Mouse (Mus musculus): ENCODE data around the gene Gm11634. TPM values are rescaled to one million over a fixed set of nuclear protein-coding genes. Genes with fewer than 3 reads are reported as not detected.
"Not testable (repeated sequence)": the region's sequence is repeated elsewhere in the genome, so short reads cannot be mapped to it uniquely, and the experiment has no call there.

Gm11634 gene
- total and polyA plus RNA-seq, 2 experiments from 2014 or later = not detected

DNA sequence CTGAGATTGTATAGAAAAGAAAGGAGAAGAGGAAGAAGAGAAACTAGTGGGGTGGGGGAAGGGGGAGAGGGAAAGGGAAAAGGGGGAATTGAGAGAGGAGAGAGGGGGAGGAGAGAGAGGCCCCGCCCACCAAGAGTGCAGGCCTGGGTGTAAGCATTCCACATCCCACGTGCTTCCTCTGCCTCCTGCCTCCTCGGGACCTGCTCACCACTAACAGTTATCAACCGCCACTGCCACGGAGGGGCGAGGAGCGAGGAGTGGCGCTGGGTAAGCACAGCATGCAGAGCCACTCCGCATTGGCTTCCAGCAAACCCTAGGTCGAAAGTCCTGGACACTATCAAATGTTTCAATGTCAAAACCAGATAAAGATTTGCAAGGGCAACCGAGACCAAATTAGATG is 11.4 kb upstream of the Gm11634 start:
- DNase-seq (no peak), ATAC-seq (no peak)
- Histone ChIP-seq H3K27ac (ENCODE audit: low read depth, low read length) (no peak overlapping the region), H3K36me3 (ENCODE audit: insufficient read depth) (no peaks in the 10 kb centered on the region), H3K9ac (no peak overlapping the region), H3K4me3 (ENCODE audit: low read depth, low read length) (no peak overlapping the region), H3K9me3 (ENCODE audit: low read length) (no peaks in the 10 kb centered on the region), H3K4me1 (ENCODE audit: insufficient read depth) (no peaks in the 10 kb centered on the region), H3K4me2 (ENCODE audit: low read depth) (no peak overlapping the region), H3K27me3 (ENCODE audit: insufficient read depth, low read length) (no peaks in the 10 kb centered on the region)
- WGBS = 39% methylated on average over 11 of the region's 11 CpGs
- TF ChIP-seq CTCF (IDR thresholded peaks at IDR 0.05; ENCODE audit: low read depth) = no peak

DNA sequence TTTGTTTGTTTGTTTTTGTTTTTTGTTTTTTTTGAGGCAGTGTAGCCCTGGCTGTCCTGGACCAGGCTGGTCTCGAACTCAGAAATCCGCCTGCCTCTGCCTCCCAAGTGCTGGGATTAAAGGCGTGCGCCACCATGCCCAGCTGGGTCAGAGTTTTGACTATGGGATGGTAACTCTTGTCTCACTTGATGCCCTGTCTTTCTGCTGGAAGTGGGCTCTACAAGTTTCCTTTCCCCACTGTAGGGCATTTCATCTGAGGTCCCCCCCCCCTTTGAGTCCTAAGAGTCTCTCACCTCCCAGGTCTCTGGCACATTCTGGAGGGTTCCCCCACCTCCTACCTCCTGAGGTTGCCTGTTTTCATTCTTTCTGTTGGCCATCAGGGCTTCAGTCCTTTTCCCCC is 8.1 kb upstream of the Gm11634 start:
- ATAC-seq; DNase-seq; H3K9me3 ChIP-seq (ENCODE audit: low read length); H3K9ac ChIP-seq; H3K27me3 ChIP-seq (ENCODE audit: insufficient read depth, low read length); H3K4me1 ChIP-seq (ENCODE audit: insufficient read depth); H3K4me3 ChIP-seq (ENCODE audit: low read depth, low read length); H3K36me3 ChIP-seq (ENCODE audit: insufficient read depth); H3K4me2 ChIP-seq (ENCODE audit: low read depth); H3K27ac ChIP-seq (ENCODE audit: low read depth, low read length): not testable (repeated sequence)
- 85% methylated on average over 4 of the region's 4 CpGs for WGBS

DNA sequence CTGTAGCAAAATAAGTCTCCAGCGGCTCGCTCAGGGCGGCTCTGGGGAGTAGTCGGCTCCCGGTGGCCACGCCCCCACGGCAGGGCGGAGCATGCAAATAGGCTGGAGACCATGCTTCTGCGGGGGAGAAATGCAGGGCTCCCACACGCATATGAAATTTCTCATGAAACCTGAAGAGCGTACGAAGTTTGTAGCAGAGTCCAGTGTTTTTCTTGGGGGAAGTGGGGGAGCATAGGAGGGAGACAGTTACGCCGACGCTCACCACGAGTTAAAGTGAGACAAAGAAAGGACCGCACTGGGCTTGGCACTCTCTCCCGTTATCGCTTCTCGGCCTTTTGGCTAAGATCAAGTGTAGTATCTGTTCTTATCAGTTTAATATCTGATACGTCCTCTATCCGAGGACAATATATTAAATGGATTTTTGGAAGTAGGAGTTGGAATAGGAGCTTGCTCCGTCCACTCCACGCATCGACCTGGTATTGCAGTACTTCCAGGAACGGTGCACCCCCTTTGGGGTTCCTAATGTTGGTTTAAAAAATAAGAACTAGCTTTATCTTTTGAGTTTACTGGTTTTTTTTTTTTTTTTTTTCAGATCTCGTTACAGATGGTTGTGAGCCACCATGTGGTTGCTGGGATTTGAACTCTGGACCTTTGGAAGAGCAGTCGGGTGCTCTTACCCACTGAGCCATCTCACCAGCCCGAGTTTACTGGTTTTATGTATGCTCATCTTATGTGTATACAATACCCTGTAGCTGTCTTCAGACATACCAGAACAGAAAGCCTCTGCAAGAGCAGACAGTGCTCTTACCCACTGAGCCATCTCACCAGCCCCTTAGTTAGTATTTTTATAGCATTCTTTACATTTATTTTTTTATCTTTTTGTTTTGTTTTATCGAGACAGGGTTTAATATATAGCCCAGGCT is 5.7 kb upstream of the Gm11634 start:
- DNase-seq = peak; percentile 79
- not testable (repeated sequence) for H3K4me1 ChIP-seq (ENCODE audit: insufficient read depth); H3K36me3 ChIP-seq (ENCODE audit: insufficient read depth); H3K9me3 ChIP-seq (ENCODE audit: low read length); H3K27me3 ChIP-seq (ENCODE audit: insufficient read depth, low read length)
- peak overlapping the region; percentile 46 for H3K9ac ChIP-seq
- peak overlapping the region; percentile 52 for H3K4me2 ChIP-seq (ENCODE audit: low read depth)
- ATAC-seq = peak; percentile 90
- WGBS = 1% methylated on average over 30 of the region's 30 CpGs
- H3K27ac ChIP-seq (ENCODE audit: low read depth, low read length) = peak overlapping the region; percentile 47; the same call in 1 of the 2 replicates
- H3K4me3 ChIP-seq (ENCODE audit: low read depth, low read length) = peak overlapping the region; percentile 33

DNA sequence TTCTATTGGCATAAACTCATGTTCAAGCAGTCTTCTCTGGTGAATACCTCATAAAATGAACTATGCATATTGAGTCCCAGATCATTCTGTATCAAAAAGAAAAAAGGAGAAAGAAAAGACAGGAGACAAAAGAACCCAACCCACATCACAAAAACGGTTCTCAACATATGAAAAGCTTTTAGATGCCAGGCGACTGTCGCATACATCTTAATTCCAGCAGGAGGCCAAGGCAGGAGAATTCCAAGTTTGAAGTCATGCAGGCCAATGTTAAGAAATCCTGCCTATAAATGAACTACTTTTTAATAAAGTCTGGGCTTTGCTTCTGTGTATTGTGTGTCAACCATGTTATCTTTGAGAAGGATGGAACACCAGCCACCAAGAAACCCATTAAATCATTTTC is 5.1 kb upstream of the Gm11634 start:
- H3K4me1 ChIP-seq (ENCODE audit: insufficient read depth) = no peaks in the 10 kb centered on the region
- no peaks in the 10 kb centered on the region for H3K27me3 ChIP-seq (ENCODE audit: insufficient read depth, low read length)
- H3K36me3 ChIP-seq (ENCODE audit: insufficient read depth) = no peaks in the 10 kb centered on the region
- TF ChIP-seq CTCF (IDR thresholded peaks at IDR 0.05; ENCODE audit: low read depth) = peak; percentile 11; the same call in 1 of the 2 replicates
- peak overlapping the region; percentile 46 for H3K9ac ChIP-seq
- WGBS = 2% methylated on average over 3 of the region's 3 CpGs
- peak overlapping the region; percentile 50; the same call in 1 of the 2 replicates for H3K27ac ChIP-seq (ENCODE audit: low read depth, low read length)
- DNase-seq = no peak
- H3K4me2 ChIP-seq (ENCODE audit: low read depth) = peak overlapping the region; percentile 52
- H3K9me3 ChIP-seq (ENCODE audit: low read length) = no peaks in the 10 kb centered on the region
- H3K4me3 ChIP-seq (ENCODE audit: low read depth, low read length) = peak overlapping the region; percentile 33
- ATAC-seq = no peak

DNA sequence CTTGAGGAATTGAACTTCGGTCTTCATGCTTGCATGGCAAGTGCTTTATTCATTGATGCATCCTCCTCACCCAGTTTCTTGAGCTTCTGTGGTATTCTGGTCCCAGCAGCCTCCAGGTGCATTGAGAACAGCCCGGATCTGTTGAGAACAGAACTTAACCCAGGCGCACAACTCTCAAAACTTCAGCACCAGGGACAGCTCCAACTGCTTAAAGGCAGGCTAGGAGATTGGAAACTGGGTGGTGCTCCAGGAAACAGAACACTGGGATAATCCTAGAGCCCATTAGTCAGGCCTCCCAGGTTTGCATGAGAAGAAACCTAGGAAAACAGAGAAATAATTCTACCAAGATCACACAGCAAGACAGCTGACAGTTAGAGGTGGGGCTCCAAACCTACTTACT is 3.4 kb upstream of the Gm11634 start:
- WGBS = 15% methylated on average over 3 of the region's 3 CpGs
- no peak overlapping the region for H3K9ac ChIP-seq

DNA sequence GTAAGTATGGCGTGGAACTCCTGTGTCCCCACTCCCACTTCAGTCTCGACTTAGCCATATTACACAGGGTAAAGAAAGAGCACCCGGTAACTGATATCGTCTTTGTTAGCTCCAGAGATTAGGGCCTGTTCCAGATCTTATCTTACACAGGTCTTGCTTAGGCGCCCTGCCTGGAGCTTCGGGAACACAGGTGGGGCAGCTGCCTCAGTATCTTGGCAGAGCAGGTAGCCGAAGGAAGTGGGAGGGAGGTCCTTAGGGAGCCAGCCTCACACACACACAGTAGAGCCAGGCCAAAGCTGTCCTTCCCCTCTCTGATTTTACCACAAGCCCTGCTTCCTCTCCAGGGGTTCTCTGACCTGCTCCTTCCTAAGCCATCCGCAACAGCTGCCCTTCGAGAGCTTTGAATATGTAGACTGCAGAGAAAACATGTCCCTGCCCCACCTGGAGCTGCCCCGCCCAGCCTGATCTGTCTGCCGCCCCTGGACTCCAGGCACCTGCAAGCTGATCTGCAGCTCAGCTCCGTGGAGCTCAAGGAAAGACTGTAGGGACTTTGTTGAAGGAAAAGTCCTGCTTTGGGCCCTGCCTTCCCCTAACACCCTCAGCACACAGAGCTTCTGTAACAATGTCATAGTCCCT is 8.9 kb downstream of the Gm11634 start:
- H3K4me3 ChIP-seq (ENCODE audit: low read depth, low read length) = no peak overlapping the region
- 84% methylated on average over 12 of the region's 12 CpGs for WGBS

More for the DNA sequence above, 3.4 kb upstream of the Gm11634 start:
- Histone ChIP-seq H3K4me3 (ENCODE audit: low read depth, low read length) (no peak overlapping the region), H3K4me1 (ENCODE audit: insufficient read depth) (no peaks in the 10 kb centered on the region), H3K4me2 (ENCODE audit: low read depth) (no peak overlapping the region), H3K36me3 (ENCODE audit: insufficient read depth) (no peaks in the 10 kb centered on the region), H3K9me3 (ENCODE audit: low read length) (no peaks in the 10 kb centered on the region), H3K27ac (ENCODE audit: low read depth, low read length) (no peak overlapping the region), H3K27me3 (ENCODE audit: insufficient read depth, low read length) (no peaks in the 10 kb centered on the region)
- DNase-seq (peak; percentile 16), ATAC-seq (no peak)
- no peak for TF ChIP-seq CTCF (IDR thresholded peaks at IDR 0.05; ENCODE audit: low read depth)

DNA sequence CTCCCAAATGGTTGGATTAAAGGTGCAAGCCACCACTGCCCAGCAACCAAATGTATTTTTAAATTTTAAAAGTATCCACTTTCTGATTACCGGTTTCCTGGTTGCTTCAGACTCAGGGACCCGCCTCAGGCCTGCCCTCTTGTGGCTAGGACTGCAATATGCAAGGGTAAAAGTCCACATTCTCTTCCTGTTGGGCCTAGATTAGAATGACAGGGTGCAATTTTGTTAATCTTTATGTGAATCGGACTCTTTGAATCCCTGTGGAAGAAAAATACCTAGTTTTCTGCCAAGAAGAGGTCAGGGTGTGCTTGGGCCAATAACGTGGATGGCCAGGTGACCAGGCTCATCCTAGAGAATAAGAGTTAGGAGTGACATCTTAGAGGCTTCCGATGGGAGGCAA is 9.6 kb downstream of the Gm11634 start:
- H3K36me3 ChIP-seq (ENCODE audit: insufficient read depth) = peaks cover 4% of the 10 kb centered on the region; the same call in 1 of the 2 replicates
- no peak overlapping the region for H3K4me3 ChIP-seq (ENCODE audit: low read depth, low read length)
- H3K4me2 ChIP-seq (ENCODE audit: low read depth) = no peak overlapping the region
- 28% methylated on average over 5 of the region's 5 CpGs for WGBS
- DNase-seq (peak; percentile 57), ATAC-seq (no peak)
- no peaks in the 10 kb centered on the region for H3K27me3 ChIP-seq (ENCODE audit: insufficient read depth, low read length)
- no peak overlapping the region for H3K27ac ChIP-seq (ENCODE audit: low read depth, low read length)
- TF ChIP-seq CTCF (IDR thresholded peaks at IDR 0.05; ENCODE audit: low read depth) = peak; percentile 74
- no peak overlapping the region for H3K9ac ChIP-seq
- no peaks in the 10 kb centered on the region for H3K4me1 ChIP-seq (ENCODE audit: insufficient read depth)
- H3K9me3 ChIP-seq (ENCODE audit: low read length) = no peaks in the 10 kb centered on the region

More for the DNA sequence above, 8.9 kb downstream of the Gm11634 start:
- ATAC-seq (no peak), DNase-seq (no peak)
- no peak overlapping the region for H3K9ac ChIP-seq
- H3K9me3 ChIP-seq (ENCODE audit: low read length) = no peaks in the 10 kb centered on the region
- H3K4me1 ChIP-seq (ENCODE audit: insufficient read depth) = no peaks in the 10 kb centered on the region
- peaks cover 4% of the 10 kb centered on the region; the same call in 1 of the 2 replicates for H3K36me3 ChIP-seq (ENCODE audit: insufficient read depth)
- TF ChIP-seq CTCF (IDR thresholded peaks at IDR 0.05; ENCODE audit: low read depth) = no peak
- no peaks in the 10 kb centered on the region for H3K27me3 ChIP-seq (ENCODE audit: insufficient read depth, low read length)
- no peak overlapping the region for H3K27ac ChIP-seq (ENCODE audit: low read depth, low read length)
- no peak overlapping the region for H3K4me2 ChIP-seq (ENCODE audit: low read depth)

All from forebrain, postnatal 0 days (tissue).